Mouse (Mus musculus): ENCODE results near the gene Plppr2.

GRCm38 (mm10) chr9:21947540-21948130, 10.8 kb downstream of the Plppr2 start:
- TF ChIP-seq CTCF (IDR thresholded peaks at IDR 0.05; ENCODE audit: low read depth), result no peak
- no peak for TF ChIP-seq EP300 (IDR thresholded peaks at IDR 0.05; ENCODE audit: low read depth)

Data from liver, postnatal 0 days (tissue).